Mouse (Mus musculus) heart, postnatal 4 days (tissue): ENCODE measurements around the gene Pstpip1. TPM values are rescaled to one million over a fixed set of nuclear protein-coding genes. Genes with fewer than 3 reads are reported as not detected.

Experiments
- DNase-seq: peaks from one replicate; pipeline ENCODE4 v3.0.0; 2021
- total RNA-seq, 2 experiments: library from RNA; stranded (reverse); gene quantifications; 2 replicates each; pipeline ENCODE4 v1.2.3; 2021

The Pstpip1 gene
- total RNA-seq, 2 experiments from 2014 or later: 1.4 to 1.5 TPM

GRCm38 (mm10) chr9:56151745-56152481, 62.2 kb downstream of the Pstpip1 start:
- peak; percentile 52 for DNase-seq

GRCm38 (mm10) chr9:56152482-56153007, 62.8 kb downstream of the Pstpip1 start:
- no peak for DNase-seq

- DNase-seq: no peak
These were observed 64.8 kb downstream of the Pstpip1 start for GRCm38 (mm10) chr9:56154572-56154971.

GRCm38 (mm10) chr9:56158077-56158476, 68.3 kb downstream of the Pstpip1 start:
- DNase-seq: no peak

- DNase-seq: no peak
These were observed 69.7 kb downstream of the Pstpip1 start for GRCm38 (mm10) chr9:56159456-56159855.

GRCm38 (mm10) chr9:56160341-56161141, 70.8 kb downstream of the Pstpip1 start:
- DNase-seq: peak; percentile 92

- no peak for DNase-seq
These were observed 75.6 kb downstream of the Pstpip1 start, which contains the start of gene Tspan3 for GRCm38 (mm10) chr9:56165377-56165776. Gene Tspan3, minus strand, starts transcription at chr9:56165477.

GRCm38 (mm10) chr9:56166161-56166560, 76.4 kb downstream of the Pstpip1 start:
- DNase-seq: no peak

- DNase-seq: no peak
These were observed 77.9 kb downstream of the Pstpip1 start for GRCm38 (mm10) chr9:56167690-56168089.

- DNase-seq: no peak
These were observed 85.6 kb downstream of the Pstpip1 start for GRCm38 (mm10) chr9:56175316-56175715.

GRCm38 (mm10) chr9:56177354-56177753, 87.6 kb downstream of the Pstpip1 start:
- DNase-seq: peak; percentile 26

Other genes with a start within 250 kb of the Pstpip1 start
- 10 to 100 TPM; 18.2 to 18.3 TPM for gene Scaper, start 151.8 kb upstream of the Pstpip1 start, total RNA-seq
- gene 4930563M21Rik, start 79.4 kb upstream of the Pstpip1 start, total RNA-seq: not detected
- gene Rcn2, start 48.1 kb upstream of the Pstpip1 start, total RNA-seq: 10 to 100 TPM; 43.6 to 44.8 TPM
- gene Tspan3, start 75.5 kb downstream of the Pstpip1 start, total RNA-seq: 100 to 1,000 TPM; 233 to 244 TPM